Mouse (Mus musculus) E14TG2a.4 (cell line): ENCODE measurements around the gene Klhl24.
A peak's percentile ranks its signal among the peaks of the same experiment; 100 is the strongest.

Experiments used
- H3K27me3 ChIP-seq: 2 replicates; pipeline ENCODE4 v1.6.1; 2014; ENCODE audit warnings: low read length, control low read depth; ENCODE audit not compliant: insufficient read depth
- H3K36me3 ChIP-seq: 2 replicates; pipeline ENCODE4 v1.6.1; 2014; ENCODE audit warnings: low read length, control low read depth; ENCODE audit not compliant: insufficient read depth
- H3K4me1 ChIP-seq: replicated peaks from 2 replicates; pipeline ENCODE4 v1.6.1; 2014; ENCODE audit warnings: low read depth, low read length, control low read depth
- H3K4me3 ChIP-seq: replicated peaks from 2 replicates; pipeline ENCODE4 v1.5.1; 2014; ENCODE audit warnings: mild to moderate bottlenecking, low read length
- H3K9me3 ChIP-seq: 2 replicates; pipeline ENCODE4 v1.6.1; 2014; ENCODE audit warnings: low read length, control low read depth
- CTCF ChIP-seq: conservative IDR thresholded peaks from 2 replicates; pipeline ENCODE4 v1.5.1; 2014; ENCODE audit warnings: low read length
- NANOG ChIP-seq: IDR thresholded peaks from 2 replicates; pipeline ENCODE4 v1.6.1; 2014; ENCODE audit warnings: borderline replicate concordance, low read length, mixed read lengths
- POU5F1 ChIP-seq: IDR thresholded peaks from 2 replicates; pipeline ENCODE4 v1.6.1; 2014; ENCODE audit warnings: low read length, borderline replicate concordance

Klhl24 gene

DNA sequence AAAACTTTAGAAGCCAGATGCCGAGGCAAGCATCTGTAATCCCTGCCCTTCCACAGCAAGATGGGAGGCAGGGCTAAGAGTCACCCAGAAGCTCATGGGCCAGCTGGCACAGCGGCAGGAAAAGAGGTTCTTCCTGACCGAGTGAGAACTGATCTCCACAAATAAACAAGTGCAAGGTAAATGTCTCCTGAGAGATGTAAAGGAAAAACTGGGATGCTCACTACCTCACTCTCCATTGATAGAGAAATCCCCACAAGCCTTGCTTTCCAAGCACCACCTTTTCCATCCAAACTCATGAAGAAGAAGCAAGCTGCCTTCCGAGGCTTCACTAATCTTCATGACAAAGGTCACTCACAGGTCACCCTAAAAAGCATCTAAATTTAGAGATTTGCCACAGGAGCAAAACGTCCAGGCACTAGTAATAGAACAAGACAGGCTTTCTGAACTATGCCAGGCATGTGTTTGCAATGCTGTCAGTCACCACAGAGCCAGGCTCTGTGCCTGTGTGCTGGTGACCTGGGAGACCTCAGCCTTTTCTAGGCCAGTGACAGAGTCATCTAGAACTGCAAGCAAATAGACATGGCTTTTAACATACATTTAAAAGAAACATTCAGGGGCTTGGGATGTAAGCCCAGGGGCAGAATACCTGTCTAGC is 6.3 kb upstream of the Klhl24 start:
- no peak overlapping the region for H3K4me3 ChIP-seq
- no peaks in the 10 kb centered on the region for H3K27me3 ChIP-seq
- peaks cover 17% of the 10 kb centered on the region for H3K9me3 ChIP-seq
- no peak for TF ChIP-seq NANOG
- no peak for TF ChIP-seq POU5F1
- no peak for TF ChIP-seq CTCF
- no peaks in the 10 kb centered on the region for H3K36me3 ChIP-seq
- no peaks in the 10 kb centered on the region for H3K4me1 ChIP-seq

DNA sequence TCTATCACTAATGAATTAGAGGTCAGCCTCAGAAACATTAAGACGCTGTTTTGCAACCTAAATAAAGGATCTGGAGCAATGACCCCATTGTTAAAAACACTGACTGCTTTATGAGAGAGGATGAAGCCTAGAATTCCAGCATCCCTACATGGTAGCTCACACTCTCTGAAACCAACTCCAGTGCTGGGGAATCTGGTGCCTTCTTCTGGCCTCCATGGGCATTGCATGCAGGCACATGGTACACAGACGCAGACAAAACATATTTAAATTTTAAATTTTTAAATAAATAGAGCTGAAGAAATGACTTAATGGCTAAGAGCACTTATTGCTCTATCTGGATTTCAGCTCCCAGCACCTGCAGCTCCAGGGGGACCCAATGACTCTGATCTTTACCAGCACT is 1.4 kb upstream of the Klhl24 start:
- TF ChIP-seq CTCF: peak; percentile 87
- TF ChIP-seq POU5F1: no peak
- H3K9me3 ChIP-seq: peaks cover 31% of the 10 kb centered on the region
- H3K27me3 ChIP-seq: no peaks in the 10 kb centered on the region
- no peak overlapping the region for H3K4me3 ChIP-seq
- peaks cover 22% of the 10 kb centered on the region for H3K36me3 ChIP-seq
- peaks cover 6% of the 10 kb centered on the region for H3K4me1 ChIP-seq

DNA sequence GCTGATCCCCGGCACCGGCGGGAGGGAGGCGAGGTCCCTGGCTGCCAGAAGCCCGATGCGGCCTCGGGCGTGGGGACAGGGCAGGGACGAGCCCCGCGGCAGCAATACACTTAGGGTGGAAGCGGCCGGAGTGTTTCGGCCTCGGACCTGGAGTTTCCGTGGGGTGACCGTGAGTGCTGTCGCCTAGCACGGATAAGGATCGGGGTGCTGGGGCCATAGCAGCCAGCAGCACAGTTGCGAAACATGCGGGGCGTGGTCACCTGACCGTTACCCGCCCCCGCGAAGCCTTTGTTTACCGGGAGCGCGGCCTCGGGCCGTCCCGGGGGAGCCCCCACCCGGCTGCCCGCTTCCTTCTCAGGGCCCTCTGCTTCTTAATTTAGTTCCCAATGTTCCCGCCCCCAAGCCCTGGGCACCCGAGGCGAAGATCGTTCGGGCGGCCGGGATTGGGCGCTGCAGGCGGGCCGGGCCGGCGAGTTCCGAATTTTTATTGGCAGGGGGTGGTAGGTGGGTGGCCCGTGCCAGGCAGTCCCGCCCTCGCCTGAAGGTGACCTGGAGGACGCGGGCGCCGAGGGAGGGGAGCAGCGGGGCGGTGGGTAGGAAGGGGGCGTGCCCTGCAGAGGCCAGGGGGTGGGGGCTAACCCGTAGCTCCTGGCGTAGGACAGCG is 501 bp downstream of the Klhl24 start:
- TF ChIP-seq POU5F1: no peak
- TF ChIP-seq CTCF: no peak
- TF ChIP-seq NANOG: no peak
- Histone ChIP-seq H3K4me3 (peak overlapping the region; percentile 99), H3K9me3 (peaks cover 39% of the 10 kb centered on the region), H3K27me3 (no peaks in the 10 kb centered on the region), H3K36me3 (peaks cover 29% of the 10 kb centered on the region), H3K4me1 (peaks cover 6% of the 10 kb centered on the region)

DNA sequence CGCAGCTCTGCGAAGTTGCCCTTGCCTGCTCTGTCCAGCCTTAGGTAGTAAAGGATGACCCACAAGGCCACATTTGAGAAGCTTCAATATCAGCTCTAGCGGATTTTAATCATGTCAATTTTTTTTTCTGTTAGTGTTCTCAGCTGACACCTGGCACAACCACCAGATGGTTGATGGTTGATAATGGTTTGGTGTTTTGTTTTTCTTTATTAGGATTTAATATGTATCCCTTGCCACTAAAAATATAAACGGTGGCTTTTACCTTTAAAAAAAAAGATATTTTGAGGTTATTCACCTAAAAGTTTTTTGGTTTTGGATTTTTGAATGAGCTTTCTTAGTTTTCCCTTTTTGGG is 1.0 kb downstream of the Klhl24 start:
- TF ChIP-seq NANOG (no peak), CTCF (no peak), POU5F1 (no peak)
- no peaks in the 10 kb centered on the region for H3K27me3 ChIP-seq
- peak overlapping the region; percentile 99 for H3K4me3 ChIP-seq
- H3K4me1 ChIP-seq: peaks cover 6% of the 10 kb centered on the region
- peaks cover 34% of the 10 kb centered on the region for H3K36me3 ChIP-seq
- H3K9me3 ChIP-seq: peaks cover 44% of the 10 kb centered on the region

DNA sequence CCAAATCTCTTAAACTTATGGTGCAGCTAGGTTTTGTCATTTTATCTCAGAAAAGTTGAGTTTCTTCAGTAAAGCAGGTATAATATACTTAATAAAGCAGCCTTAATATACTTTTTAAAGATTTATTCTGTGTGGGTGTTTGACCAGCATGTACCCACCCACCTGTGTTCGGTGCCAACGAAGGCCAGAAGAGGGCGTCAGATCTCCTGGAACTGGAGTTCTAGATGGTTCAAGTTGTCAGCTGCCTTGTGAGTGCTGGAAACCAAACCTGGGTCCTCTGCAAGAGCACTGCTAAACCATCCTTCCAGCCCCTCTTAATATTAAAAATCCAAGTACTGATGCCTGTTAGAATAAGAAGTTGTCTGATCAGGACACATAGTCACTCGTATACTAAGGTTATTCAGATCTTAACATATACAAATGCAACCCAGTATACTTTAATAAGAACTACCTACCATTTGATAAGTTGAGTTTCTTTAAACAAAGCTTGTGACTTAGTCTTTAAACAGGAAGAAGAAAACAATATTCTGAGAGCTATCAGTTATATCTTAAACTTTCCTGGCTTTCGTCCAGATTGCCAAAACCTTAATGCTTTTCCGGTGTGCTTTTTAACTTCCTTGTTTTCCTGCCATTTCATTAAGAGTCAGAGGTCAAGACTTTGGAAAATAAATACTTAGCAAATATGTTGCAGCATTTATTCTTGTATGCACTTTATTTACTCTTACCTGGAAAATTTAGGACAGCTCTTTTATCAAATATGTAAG is 1.7 kb downstream of the Klhl24 start:
- peaks cover 41% of the 10 kb centered on the region for H3K36me3 ChIP-seq
- no peak overlapping the region for H3K4me3 ChIP-seq
- H3K9me3 ChIP-seq: peaks cover 49% of the 10 kb centered on the region
- no peaks in the 10 kb centered on the region for H3K27me3 ChIP-seq
- TF ChIP-seq CTCF (0 out of 2 replicates have a peak, but pooled peaks have one; percentile 4), POU5F1 (no peak)
- H3K4me1 ChIP-seq: peaks cover 6% of the 10 kb centered on the region

DNA sequence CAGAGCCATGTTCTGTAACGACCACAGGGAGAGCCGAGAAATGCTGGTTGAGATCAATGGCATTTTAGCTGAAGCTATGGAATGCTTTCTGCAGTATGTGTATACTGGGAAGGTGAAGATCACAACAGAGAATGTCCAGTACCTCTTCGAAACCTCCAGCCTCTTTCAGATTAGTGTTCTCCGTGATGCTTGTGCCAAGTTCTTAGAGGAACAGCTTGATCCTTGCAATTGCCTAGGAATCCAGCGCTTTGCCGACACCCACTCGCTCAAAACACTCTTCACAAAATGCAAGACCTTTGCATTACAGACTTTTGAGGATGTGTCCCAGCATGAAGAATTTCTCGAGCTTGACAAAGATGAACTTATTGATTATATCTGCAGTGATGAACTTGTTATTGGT is 9.7 kb downstream of the Klhl24 start:
- Histone ChIP-seq H3K4me3 (no peak overlapping the region), H3K36me3 (peaks cover 96% of the 10 kb centered on the region), H3K27me3 (no peaks in the 10 kb centered on the region), H3K9me3 (peaks cover 31% of the 10 kb centered on the region), H3K4me1 (peaks cover 14% of the 10 kb centered on the region)
- TF ChIP-seq CTCF: no peak
- TF ChIP-seq NANOG: no peak
- TF ChIP-seq POU5F1: no peak

DNA sequence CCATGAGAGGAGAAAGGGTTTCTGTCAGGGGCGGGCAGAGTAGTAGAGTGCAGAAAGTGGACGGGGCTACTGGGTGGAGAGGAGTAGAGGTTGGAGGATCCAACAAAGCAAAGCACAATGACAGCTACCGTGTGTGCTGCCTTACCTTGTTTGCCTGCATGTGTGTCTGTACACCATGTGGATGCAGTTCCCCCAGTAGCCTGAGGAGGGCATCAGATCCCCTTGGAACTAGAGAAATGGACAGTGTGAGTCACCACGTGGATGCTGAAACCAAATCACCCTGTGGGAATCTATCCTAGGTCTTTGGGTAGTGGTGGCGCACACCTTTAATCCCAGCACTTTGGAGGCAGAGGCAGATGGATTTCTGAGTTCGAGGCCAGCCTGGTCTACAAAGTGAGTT is 11.6 kb downstream of the Klhl24 start:
- Histone ChIP-seq H3K4me3 (no peak overlapping the region), H3K4me1 (peaks cover 17% of the 10 kb centered on the region), H3K9me3 (peaks cover 12% of the 10 kb centered on the region), H3K27me3 (no peaks in the 10 kb centered on the region), H3K36me3 (peaks cover 93% of the 10 kb centered on the region)
- no peak for TF ChIP-seq NANOG
- peak; percentile 90 for TF ChIP-seq CTCF

DNA sequence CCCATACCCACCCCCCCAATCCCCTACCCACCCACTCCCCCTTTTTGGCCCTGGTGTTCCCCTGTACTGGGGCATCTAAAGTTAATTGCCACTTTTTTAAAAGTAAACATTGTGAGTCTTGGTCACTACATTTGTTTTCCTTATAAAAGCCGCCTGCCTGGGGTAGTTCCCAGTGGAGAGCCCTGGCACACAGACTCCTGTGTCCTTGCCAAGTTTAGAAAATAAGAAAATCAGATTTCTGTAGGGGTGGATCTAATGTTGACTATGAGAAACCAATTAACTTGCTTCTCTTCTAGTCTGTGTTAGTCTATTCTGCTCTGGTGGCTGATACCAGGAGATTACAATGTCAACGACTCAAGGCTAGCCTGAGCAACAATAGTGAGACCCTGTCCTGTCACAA is 15.3 kb downstream of the Klhl24 start:
- Histone ChIP-seq H3K4me1 (peaks cover 17% of the 10 kb centered on the region; the same call in 1 of the 2 replicates), H3K36me3 (peaks cover 93% of the 10 kb centered on the region), H3K4me3 (no peak overlapping the region), H3K27me3 (no peaks in the 10 kb centered on the region), H3K9me3 (no peaks in the 10 kb centered on the region)
- TF ChIP-seq POU5F1: no peak
- no peak for TF ChIP-seq NANOG
- no peak for TF ChIP-seq CTCF
